Mouse (Mus musculus): ENCODE measurements around the gene Hdac9.

DNA sequence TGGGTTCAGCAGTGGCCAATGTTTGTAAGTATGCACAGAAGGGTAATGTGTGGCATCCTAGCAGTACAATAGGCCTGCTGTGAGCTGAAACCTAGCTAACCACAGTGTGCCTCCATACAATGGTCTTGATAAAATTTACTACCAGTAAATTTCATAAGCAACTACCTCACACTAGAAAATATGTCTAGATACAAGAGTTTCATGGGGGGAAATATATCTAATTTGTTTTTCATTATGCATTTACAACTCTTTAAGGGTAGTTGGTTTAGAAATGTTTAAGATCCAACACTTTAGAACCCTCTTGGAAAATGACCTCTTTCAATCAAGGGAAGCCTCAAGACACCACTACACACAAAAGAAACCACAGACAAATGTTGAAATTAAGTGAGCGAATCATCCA is 589.8 kb downstream of the Hdac9 start:
- TF ChIP-seq CTCF (IDR thresholded peaks at IDR 0.05; ENCODE audit: low read depth, low read length) (no peak), GATA2 (IDR thresholded peaks at IDR 0.05; ENCODE audit: borderline replicate concordance, low read depth, low read length) (no peak), GATA1 (IDR thresholded peaks at IDR 0.05; ENCODE audit: borderline replicate concordance, low read length) (no peak)
